Mouse (Mus musculus): Measurements from ENCODE around the gene Gm11077. TPM values are rescaled to one million over a fixed set of nuclear protein-coding genes. Genes with fewer than 3 reads are reported as not detected.

Gene Gm11077
- polyA plus RNA-seq, 1 experiment from 2014 or later, result not detected

GRCm38 (mm10) chr6:140750371-140751080, 21.4 kb downstream of the Gm11077 start:
- no peak for ATAC-seq
- no peaks in the 10 kb centered on the region for H3K9me3 ChIP-seq
- no peak overlapping the region for H3K27ac ChIP-seq
- no peaks in the 10 kb centered on the region for H3K27me3 ChIP-seq (replicated peaks)
- no peak overlapping the region for H3K4me3 ChIP-seq (replicated peaks)
- H3K4me2 ChIP-seq (replicated peaks), result no peak overlapping the region
- 82% methylated on average over 8 of the region's 8 CpGs for WGBS
- no peaks in the 10 kb centered on the region for H3K36me3 ChIP-seq
- H3K9ac ChIP-seq, result no peak overlapping the region
- no peaks in the 10 kb centered on the region for H3K4me1 ChIP-seq (replicated peaks)

- no peak overlapping the region for H3K4me2 ChIP-seq (replicated peaks)
Measured at GRCm38 (mm10) chr6:140766365-140766764, 37.3 kb downstream of the Gm11077 start.

GRCm38 (mm10) chr6:140767237-140767636, 38.2 kb downstream of the Gm11077 start:
- H3K4me3 ChIP-seq (replicated peaks), result no peak overlapping the region
- H3K4me1 ChIP-seq (replicated peaks), result peaks cover 7% of the 10 kb centered on the region; the same call in 1 of the 2 replicates
- no peak overlapping the region for H3K27ac ChIP-seq
- no peak for ATAC-seq
- H3K9me3 ChIP-seq, result no peaks in the 10 kb centered on the region
- no peak overlapping the region for H3K4me2 ChIP-seq (replicated peaks)
- H3K36me3 ChIP-seq, result no peaks in the 10 kb centered on the region
- 77% methylated on average over 6 of the region's 6 CpGs for WGBS
- no peak overlapping the region for H3K9ac ChIP-seq
- H3K27me3 ChIP-seq (replicated peaks), result no peaks in the 10 kb centered on the region

More at GRCm38 (mm10) chr6:140766365-140766764, 37.3 kb downstream of the Gm11077 start:
- Histone ChIP-seq H3K27me3 (replicated peaks) (no peaks in the 10 kb centered on the region), H3K36me3 (no peaks in the 10 kb centered on the region), H3K9me3 (no peaks in the 10 kb centered on the region), H3K9ac (no peak overlapping the region), H3K4me3 (replicated peaks) (no peak overlapping the region), H3K4me1 (replicated peaks) (peaks cover 7% of the 10 kb centered on the region; the same call in 1 of the 2 replicates), H3K27ac (no peak overlapping the region)
- WGBS, result 38% methylated on average over 9 of the region's 9 CpGs
- ATAC-seq, result no peak

- no peaks in the 10 kb centered on the region for H3K27me3 ChIP-seq (replicated peaks)
- peaks cover 7% of the 10 kb centered on the region; the same call in 1 of the 2 replicates for H3K4me1 ChIP-seq (replicated peaks)
- no peak overlapping the region for H3K9ac ChIP-seq
- no peak overlapping the region for H3K27ac ChIP-seq
- no peak overlapping the region for H3K4me2 ChIP-seq (replicated peaks)
- WGBS, result 70% methylated on average over 8 of the region's 8 CpGs
- H3K9me3 ChIP-seq, result no peaks in the 10 kb centered on the region
- no peak for ATAC-seq
- H3K4me3 ChIP-seq (replicated peaks), result no peak overlapping the region
- H3K36me3 ChIP-seq, result no peaks in the 10 kb centered on the region
Measured at GRCm38 (mm10) chr6:140768180-140768579, 39.1 kb downstream of the Gm11077 start.

- 0 out of 2 replicates have a peak, but pooled peaks have one; percentile 20 for ATAC-seq
- H3K4me1 ChIP-seq (replicated peaks), result peaks cover 7% of the 10 kb centered on the region; the same call in 1 of the 2 replicates
- no peaks in the 10 kb centered on the region for H3K27me3 ChIP-seq (replicated peaks)
- no peak overlapping the region for H3K27ac ChIP-seq
- no peak overlapping the region for H3K4me3 ChIP-seq (replicated peaks)
- no peaks in the 10 kb centered on the region for H3K9me3 ChIP-seq
- H3K4me2 ChIP-seq (replicated peaks), result no peak overlapping the region
- H3K9ac ChIP-seq, result no peak overlapping the region
- 54% methylated on average over 21 of the region's 21 CpGs for WGBS
- no peaks in the 10 kb centered on the region for H3K36me3 ChIP-seq
Measured at GRCm38 (mm10) chr6:140768859-140769640, 40.0 kb downstream of the Gm11077 start.

- H3K36me3 ChIP-seq, result no peaks in the 10 kb centered on the region
- H3K27me3 ChIP-seq (replicated peaks), result no peaks in the 10 kb centered on the region
- H3K9me3 ChIP-seq, result no peaks in the 10 kb centered on the region
- H3K4me2 ChIP-seq (replicated peaks), result no peak overlapping the region
- no peak overlapping the region for H3K27ac ChIP-seq
- ATAC-seq, result no peak
- H3K4me1 ChIP-seq (replicated peaks), result no peaks in the 10 kb centered on the region
- no peak overlapping the region for H3K9ac ChIP-seq
- H3K4me3 ChIP-seq (replicated peaks), result no peak overlapping the region
- WGBS, result 62% methylated on average over 8 of the region's 8 CpGs
Measured at GRCm38 (mm10) chr6:140776274-140776673, 47.2 kb downstream of the Gm11077 start.

GRCm38 (mm10) chr6:140782524-140782923, 53.4 kb downstream of the Gm11077 start:
- H3K4me1 ChIP-seq (replicated peaks), result no peaks in the 10 kb centered on the region
- no peak overlapping the region for H3K4me3 ChIP-seq (replicated peaks)
- no peak overlapping the region for H3K4me2 ChIP-seq (replicated peaks)
- 96% methylated on average over 6 of the region's 6 CpGs for WGBS
- no peaks in the 10 kb centered on the region for H3K36me3 ChIP-seq
- no peak overlapping the region for H3K27ac ChIP-seq
- no peaks in the 10 kb centered on the region for H3K27me3 ChIP-seq (replicated peaks)
- H3K9ac ChIP-seq, result no peak overlapping the region
- no peak for ATAC-seq
- no peaks in the 10 kb centered on the region for H3K9me3 ChIP-seq

GRCm38 (mm10) chr6:140786058-140786457, 57.0 kb downstream of the Gm11077 start:
- ATAC-seq, result no peak
- H3K4me2 ChIP-seq (replicated peaks), result no peak overlapping the region
- WGBS, result 55% methylated on average over 2 of the region's 2 CpGs
- H3K36me3 ChIP-seq, result no peaks in the 10 kb centered on the region
- H3K4me3 ChIP-seq (replicated peaks), result no peak overlapping the region
- H3K4me1 ChIP-seq (replicated peaks), result no peaks in the 10 kb centered on the region
- H3K27me3 ChIP-seq (replicated peaks), result no peaks in the 10 kb centered on the region
- H3K27ac ChIP-seq, result no peak overlapping the region
- no peak overlapping the region for H3K9ac ChIP-seq
- no peaks in the 10 kb centered on the region for H3K9me3 ChIP-seq

- no peak overlapping the region for H3K4me2 ChIP-seq (replicated peaks)
- no peaks in the 10 kb centered on the region for H3K4me1 ChIP-seq (replicated peaks)
- no peak overlapping the region for H3K27ac ChIP-seq
- no peaks in the 10 kb centered on the region for H3K27me3 ChIP-seq (replicated peaks)
- no peaks in the 10 kb centered on the region for H3K9me3 ChIP-seq
- ATAC-seq, result no peak
- H3K36me3 ChIP-seq, result no peaks in the 10 kb centered on the region
- H3K4me3 ChIP-seq (replicated peaks), result no peak overlapping the region
- no peak overlapping the region for H3K9ac ChIP-seq
- 45% methylated on average over 3 of the region's 3 CpGs for WGBS
Measured at GRCm38 (mm10) chr6:140789850-140790249, 60.8 kb downstream of the Gm11077 start.

GRCm38 (mm10) chr6:140793676-140794262, 64.7 kb downstream of the Gm11077 start:
- H3K4me1 ChIP-seq (replicated peaks), result no peaks in the 10 kb centered on the region
- no peak overlapping the region for H3K4me3 ChIP-seq (replicated peaks)
- H3K27me3 ChIP-seq (replicated peaks), result no peaks in the 10 kb centered on the region
- no peak overlapping the region for H3K9ac ChIP-seq
- H3K4me2 ChIP-seq (replicated peaks), result no peak overlapping the region
- WGBS, result 89% methylated on average over 6 of the region's 6 CpGs
- no peaks in the 10 kb centered on the region for H3K36me3 ChIP-seq
- H3K9me3 ChIP-seq, result no peaks in the 10 kb centered on the region
- H3K27ac ChIP-seq, result no peak overlapping the region
- no peak for ATAC-seq

- Histone ChIP-seq H3K4me1 (replicated peaks) (no peaks in the 10 kb centered on the region), H3K4me3 (replicated peaks) (no peak overlapping the region), H3K36me3 (no peaks in the 10 kb centered on the region), H3K9ac (no peak overlapping the region), H3K27ac (no peak overlapping the region), H3K9me3 (no peaks in the 10 kb centered on the region), H3K4me2 (replicated peaks) (no peak overlapping the region), H3K27me3 (replicated peaks) (no peaks in the 10 kb centered on the region)
- ATAC-seq, result no peak
- 71% methylated on average over 3 of the region's 3 CpGs for WGBS
Measured at GRCm38 (mm10) chr6:140798841-140799240, 69.8 kb downstream of the Gm11077 start.

GRCm38 (mm10) chr6:140799435-140800040, 70.5 kb downstream of the Gm11077 start:
- Histone ChIP-seq H3K27ac (no peak overlapping the region), H3K27me3 (replicated peaks) (no peaks in the 10 kb centered on the region), H3K9ac (no peak overlapping the region), H3K4me2 (replicated peaks) (no peak overlapping the region), H3K4me3 (replicated peaks) (no peak overlapping the region), H3K36me3 (no peaks in the 10 kb centered on the region), H3K4me1 (replicated peaks) (no peaks in the 10 kb centered on the region), H3K9me3 (no peaks in the 10 kb centered on the region)
- ATAC-seq, result no peak
- WGBS, result 68% methylated on average over 16 of the region's 16 CpGs
